Mouse (Mus musculus): ENCODE measurements around the gene Prrt1.
A peak's percentile ranks its signal among the peaks of the same experiment; 100 is the strongest.

Prrt1 gene

GRCm38 (mm10) chr17:34627943-34628643 is 1.2 kb upstream of the Prrt1 start, which contains the start of gene Ppt2:
Gene Ppt2, minus strand, starts transcription at chr17:34628510.
- no peak for DNase-seq (ENCODE audit: low spot score)

GRCm38 (mm10) chr17:34628644-34628967 is 727 bp upstream of the Prrt1 start:
- no peak for DNase-seq (ENCODE audit: low spot score)

GRCm38 (mm10) chr17:34629796-34630603 is 667 bp downstream of the Prrt1 start:
- no peak for DNase-seq (ENCODE audit: low spot score)

- DNase-seq (ENCODE audit: low spot score) = no peak
Measured at GRCm38 (mm10) chr17:34630761-34631301, 1.5 kb downstream of the Prrt1 start.

GRCm38 (mm10) chr17:34631647-34632046 is 2.3 kb downstream of the Prrt1 start:
- no peak for DNase-seq (ENCODE audit: low spot score)

- DNase-seq (ENCODE audit: low spot score) = no peak
Measured at GRCm38 (mm10) chr17:34632261-34632691, 2.9 kb downstream of the Prrt1 start.

- no peak for DNase-seq (ENCODE audit: low spot score)
Measured at GRCm38 (mm10) chr17:34635671-34636070, 6.3 kb downstream of the Prrt1 start.

- no peak for DNase-seq (ENCODE audit: low spot score)
Measured at GRCm38 (mm10) chr17:34637459-34637858, 8.1 kb downstream of the Prrt1 start.

- no peak for DNase-seq (ENCODE audit: low spot score)
Measured at GRCm38 (mm10) chr17:34639461-34640255, 10.3 kb downstream of the Prrt1 start.

- no peak for DNase-seq (ENCODE audit: low spot score)
Measured at GRCm38 (mm10) chr17:34640778-34641601, 11.7 kb downstream of the Prrt1 start.

- DNase-seq (ENCODE audit: low spot score) = no peak
Measured at GRCm38 (mm10) chr17:34641945-34642344, 12.6 kb downstream of the Prrt1 start.

GRCm38 (mm10) chr17:34643379-34643778 is 14.0 kb downstream of the Prrt1 start:
- DNase-seq (ENCODE audit: low spot score) = peak; percentile 45

- no peak for DNase-seq (ENCODE audit: low spot score)
Measured at GRCm38 (mm10) chr17:34643944-34644343, 14.6 kb downstream of the Prrt1 start.

- DNase-seq (ENCODE audit: low spot score) = peak; percentile 94
Measured at GRCm38 (mm10) chr17:34644608-34645007, 15.3 kb downstream of the Prrt1 start, which contains the start of gene Fkbpl. Gene Fkbpl, plus strand, starts transcription at chr17:34644764.

- DNase-seq (ENCODE audit: low spot score) = no peak
Measured at GRCm38 (mm10) chr17:34645256-34645829, 16.0 kb downstream of the Prrt1 start.

GRCm38 (mm10) chr17:34645831-34646511 is 16.6 kb downstream of the Prrt1 start:
- no peak for DNase-seq (ENCODE audit: low spot score)

GRCm38 (mm10) chr17:34646906-34647787 is 17.8 kb downstream of the Prrt1 start, which contains the start of gene Atf6b:
Gene Atf6b, plus strand, starts transcription at chr17:34647146.
- peak; percentile 95 for DNase-seq (ENCODE audit: low spot score)

- no peak for DNase-seq (ENCODE audit: low spot score)
Measured at GRCm38 (mm10) chr17:34648141-34648890, 19.0 kb downstream of the Prrt1 start.

Data from yolk sac, embryonic 10.5 days (tissue).